Comparison of ENCODE assay signal across 8 mouse cellular contexts in the genomic region with DNA sequence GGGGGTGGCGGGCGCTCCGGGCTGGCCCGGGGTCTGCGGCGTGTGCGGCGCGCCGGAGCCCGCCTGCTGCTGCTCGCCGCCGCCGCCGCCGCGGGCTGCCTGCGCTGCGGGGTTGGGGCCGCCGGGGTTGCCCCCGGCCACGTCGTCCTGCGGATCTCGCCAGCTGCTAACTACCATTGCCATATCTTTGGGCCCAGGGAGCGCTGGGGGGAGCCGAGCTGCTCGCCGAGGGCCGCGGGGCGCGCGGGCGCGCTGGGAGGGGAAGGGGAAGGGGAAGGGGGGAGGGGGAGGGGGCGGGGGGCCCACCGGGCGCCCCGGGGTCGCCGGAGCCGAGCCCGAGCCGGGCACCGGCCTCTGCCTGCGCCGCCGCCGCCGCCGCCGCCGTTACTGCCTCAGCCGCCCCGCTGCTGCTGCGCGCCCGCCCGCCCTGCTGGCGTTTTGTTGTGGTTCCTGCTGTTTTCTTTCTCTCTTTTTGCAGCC. TPM values are rescaled to one million over a fixed set of nuclear protein-coding genes. Genes with fewer than 3 reads are reported as not detected.
DNase-seq lines count a peak whose midpoint lies in the region; ATAC-seq and TF ChIP-seq lines count a peak whose summit lies in the region.

No protein-coding gene starts in this region.

- no peak for DNase-seq in layer of hippocampus, adult 2 months (ENCODE audit: low spot score in 2 of 2)
- no peak for DNase-seq in layer of hippocampus, adult 9-11 months
- DNase-seq in kidney, postnatal 25 days = peak; percentile 15 to 43
- peak; percentile 73 for DNase-seq in neural tube, embryonic 10.5 days (ENCODE audit: extremely low spot score, low spot score)
- DNase-seq in thymus, postnatal 25 days = no peak

- peak overlapping the region; percentile 78 for H3K4me2 ChIP-seq in forebrain, embryonic 13.5 days

- ATAC-seq in forebrain, embryonic 13.5 days = peak; percentile 1; the same call in 1 of the 2 replicates
- ATAC-seq in inflammation-experienced regulatory T-cells, adult 6 months = no peak

- H3K36me3 ChIP-seq in forebrain, embryonic 13.5 days (ENCODE audit: poor library complexity, severe bottlenecking) = peaks cover 19% of the 10 kb centered on the region

- H3K4me3 ChIP-seq in layer of hippocampus, adult 2 months = peak overlapping the region; percentile 85
- H3K4me3 ChIP-seq in bone marrow macrophage, adult 2 months (ENCODE audit: insufficient read depth, low read length) = peak overlapping the region; percentile 51
- H3K4me3 ChIP-seq in forebrain, embryonic 13.5 days = peak overlapping the region; percentile 95

- peak overlapping the region; percentile 100 for H3K9ac ChIP-seq in forebrain, embryonic 13.5 days

- no peaks in the 10 kb centered on the region for H3K9me3 ChIP-seq in forebrain, embryonic 13.5 days (replicated peaks)

- H3K27ac ChIP-seq in layer of hippocampus, adult 2 months = peak overlapping the region; percentile 97
- no peak overlapping the region for H3K27ac ChIP-seq in bone marrow macrophage, adult 2 months (ENCODE audit: insufficient read depth, low read depth, low read length)
- H3K27ac ChIP-seq in forebrain, embryonic 13.5 days = peak overlapping the region; percentile 100

- 0% methylated on average over 8 of the region's 63 CpGs for WGBS in forebrain, embryonic 13.5 days

- no peak for TF ChIP-seq POLR2A in bone marrow macrophage, adult 2 months (IDR thresholded peaks at IDR 0.05; ENCODE audit: borderline replicate concordance, low read depth, low read length)

- no peak for TF ChIP-seq CTCF in layer of hippocampus, adult 2 months (conservative IDR thresholded peaks at IDR 0.05)
- no peak for TF ChIP-seq CTCF in bone marrow macrophage, adult 2 months (IDR thresholded peaks at IDR 0.05; ENCODE audit: low read depth, low read length)

- H3K27me3 ChIP-seq in forebrain, embryonic 13.5 days = peaks cover 12% of the 10 kb centered on the region; the same call in 1 of the 2 replicates

- peaks cover 3% of the 10 kb centered on the region; the same call in 1 of the 2 replicates for H3K4me1 ChIP-seq in bone marrow macrophage, adult 2 months (ENCODE audit: control insufficient read depth, insufficient read depth, low read length)
- H3K4me1 ChIP-seq in forebrain, embryonic 13.5 days = peaks cover under 1% of the 10 kb centered on the region; the same call in 1 of the 2 replicates

RNA-seq across cellular contexts. Expression of gene Nr2f1, which starts 1.1 kb away (rescaled TPM):
- 10 to 100 TPM; 89.4 to 98.1 TPM for total RNA-seq in layer of hippocampus, adult 2 months (2021)
- polyA plus RNA-seq in bone marrow macrophage, adult 2 months (2012; ENCODE audit: insufficient read depth, insufficient read length, missing spikeins) = not detected in 2 replicates
- polyA plus RNA-seq in forebrain, embryonic 13.5 days (2015; fragmentation: Nextera tagmentation; extraction: Ambion mirVana) = 94.7 and 112 TPM in 2 replicates
- polyA plus RNA-seq in inflammation-experienced regulatory T-cells, adult 6 months (2017; shearing (Covaris generic)) = not detected

Comparison
In these comparisons a context has a peak if more than half of its experiments do, and no peak if none do; other contexts are left out.
1. DNase-seq: peak in kidney, postnatal 25 days (2 of 2) and neural tube, embryonic 10.5 days (single experiment); none in layer of hippocampus, adult 2 months (0 of 2), layer of hippocampus, adult 9-11 months (single experiment) and thymus, postnatal 25 days (single experiment).
2. RNA of gene Nr2f1, which starts 1.1 kb away (polyA plus RNA-seq): 94.7 to 112 TPM in forebrain, embryonic 13.5 days; not detected in bone marrow macrophage, adult 2 months and not detected in inflammation-experienced regulatory T-cells, adult 6 months; every median in the first group is over 10 times any median in the second.
3. Peak in every context shown above with its lines, with median percentiles within 50 percentile points of each other: H3K4me3 ChIP-seq.